Mouse (Mus musculus): ENCODE results near the gene Bcat2.

- TF ChIP-seq CTCF (IDR thresholded peaks at IDR 0.05; ENCODE audit: low read depth) (no peak), EP300 (IDR thresholded peaks at IDR 0.05; ENCODE audit: low read depth) (no peak)
Observed at GRCm38 (mm10) chr7:45617042-45617695, 47.2 kb downstream of the Bcat2 start, which contains the start of gene Fut1.
